Mouse (Mus musculus) mouse trophoblast stem cell (cell line): ENCODE data around the gene Themis.

ENCODE experiments used
- in situ Hi-C, 2 experiments: fragments of 300-500 bp; cut with MseI, MboI; formaldehyde crosslinking; loops; 2 replicates in 1 of 2; 3 replicates in 1 of 2; pipeline ENCODE4 v1.15.1; 2025

Gene Themis

GRCm38 (mm10) chr10:28668261-28668660 lies at the start of gene Themis:
Themis (plus strand) TSS chr10:28668360.
- in situ Hi-C loops, result no loop called here

- in situ Hi-C loops, result no loop called here
Observed at GRCm38 (mm10) chr10:28619415-28619814, 48.7 kb upstream of the Themis start.

- in situ Hi-C loops, result no loop called here
Observed at GRCm38 (mm10) chr10:28636096-28636495, 32.1 kb upstream of the Themis start.

GRCm38 (mm10) chr10:28641887-28642286 lies 26.3 kb upstream of the Themis start:
- in situ Hi-C loops, result no loop called here

- in situ Hi-C loops, result no loop called here
Observed at GRCm38 (mm10) chr10:28647855-28648254, 20.3 kb upstream of the Themis start.

GRCm38 (mm10) chr10:28649109-28649899 lies 18.9 kb upstream of the Themis start:
- in situ Hi-C loops, result no loop called here

- in situ Hi-C loops, result no loop called here
Observed at GRCm38 (mm10) chr10:28649900-28650160, 18.3 kb upstream of the Themis start.

GRCm38 (mm10) chr10:28651910-28652309 lies 16.2 kb upstream of the Themis start:
- in situ Hi-C loops, result no loop called here

- in situ Hi-C loops, result no loop called here
Observed at GRCm38 (mm10) chr10:28654733-28655132, 13.4 kb upstream of the Themis start.

GRCm38 (mm10) chr10:28665141-28665540 lies 3.0 kb upstream of the Themis start:
- in situ Hi-C loops, result no loop called here

- in situ Hi-C loops, result no loop called here
Observed at GRCm38 (mm10) chr10:28673931-28674330, 5.8 kb downstream of the Themis start.

- in situ Hi-C loops, result no loop called here
Observed at GRCm38 (mm10) chr10:28675337-28675736, 7.2 kb downstream of the Themis start.

- in situ Hi-C loops, result no loop called here
Observed at GRCm38 (mm10) chr10:28694981-28695380, 26.8 kb downstream of the Themis start.

- in situ Hi-C loops, result no loop called here
Observed at GRCm38 (mm10) chr10:28696032-28696431, 27.9 kb downstream of the Themis start.

- in situ Hi-C loops, result no loop called here
Observed at GRCm38 (mm10) chr10:28698175-28698574, 30.0 kb downstream of the Themis start.

GRCm38 (mm10) chr10:28721828-28722227 lies 53.7 kb downstream of the Themis start:
- in situ Hi-C loops, result loop anchor here in 1 of 2 experiments (10.0 kb wide), 1 partner anchor 237 kb away; no protein-coding TSS in a partner anchor

GRCm38 (mm10) chr10:28723266-28723665 lies 55.1 kb downstream of the Themis start:
- in situ Hi-C loops, result loop anchor here in 1 of 2 experiments (10.0 kb wide), 1 partner anchor 238 kb away; no protein-coding TSS in a partner anchor

- in situ Hi-C loops, result loop anchor here in 1 of 2 experiments (5.0 kb wide), 1 partner anchor 248 kb away; no protein-coding TSS in a partner anchor
Observed at GRCm38 (mm10) chr10:28730122-28730521, 62.0 kb downstream of the Themis start.

GRCm38 (mm10) chr10:28737953-28738352 lies 69.8 kb downstream of the Themis start:
- in situ Hi-C loops, result no loop called here

- in situ Hi-C loops, result no loop called here
Observed at GRCm38 (mm10) chr10:28746426-28746825, 78.3 kb downstream of the Themis start.

- in situ Hi-C loops, result no loop called here
Observed at GRCm38 (mm10) chr10:28753321-28753720, 85.2 kb downstream of the Themis start.

- in situ Hi-C loops, result no loop called here
Observed at GRCm38 (mm10) chr10:28754927-28755326, 86.8 kb downstream of the Themis start.

- in situ Hi-C loops, result no loop called here
Observed at GRCm38 (mm10) chr10:28776777-28777402, 108.7 kb downstream of the Themis start.
